Mouse (Mus musculus) embryonic fibroblast, embryonic 13.5 days (primary cell): ENCODE results near the gene Atl2.

Source experiments
- CTCF ChIP-seq: IDR thresholded peaks from 2 replicates; pipeline ENCODE4 v1.5.1; 2011; ENCODE audit warnings: mild to moderate bottlenecking, control low read depth, low read length, moderate library complexity, borderline replicate concordance; ENCODE audit not compliant: insufficient read depth
- POLR2A ChIP-seq: IDR thresholded peaks from 2 replicates; pipeline ENCODE4 v1.6.1; 2011; ENCODE audit warnings: low read depth, mild to moderate bottlenecking, control low read depth, low read length, moderate library complexity

GRCm38 (mm10) chr17:79942418-79942817 lies 46.5 kb upstream of the Atl2 start:
- TF ChIP-seq POLR2A (no peak), CTCF (no peak)
